Mouse (Mus musculus): Measurements from ENCODE around the gene Iah1. TPM values are rescaled to one million over a fixed set of nuclear protein-coding genes. Genes with fewer than 3 reads are reported as not detected.

Iah1 gene
- polyA plus RNA-seq, 1 experiment from 2014 or later: 26.8 TPM

DNA sequence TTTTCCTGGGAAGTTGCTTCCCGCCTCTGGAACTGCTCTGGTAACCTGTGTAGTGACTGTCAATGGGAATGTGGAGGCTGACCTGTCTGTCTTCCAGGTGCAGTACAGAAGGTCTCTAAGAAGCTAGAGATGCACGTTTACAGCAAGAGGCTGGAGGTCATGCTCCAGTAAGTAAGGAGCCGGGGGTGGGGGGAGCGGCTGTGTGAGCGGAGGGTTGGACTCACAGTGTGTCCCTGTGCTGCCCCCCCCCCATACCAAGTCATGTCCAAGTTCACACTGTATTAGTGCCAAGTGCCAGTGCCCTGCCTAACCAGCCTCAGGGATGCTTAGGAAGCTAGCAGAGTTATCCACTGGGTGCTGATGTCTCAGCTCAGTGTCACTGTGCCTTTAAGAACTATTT lies 4.0 kb upstream of the Iah1 start:
- no peak overlapping the region for H3K4me3 ChIP-seq (ENCODE audit: low read depth, low read length)
- no peak for ATAC-seq (ENCODE audit: low read depth)
- H3K27ac ChIP-seq (ENCODE audit: low read depth, low read length): no peak overlapping the region
- peaks cover 52% of the 10 kb centered on the region for H3K36me3 ChIP-seq (ENCODE audit: control insufficient read depth, insufficient read depth, low read length)
- no peaks in the 10 kb centered on the region for H3K27me3 ChIP-seq (ENCODE audit: control insufficient read depth, insufficient read depth, low read length)
- H3K9me3 ChIP-seq (ENCODE audit: control insufficient read depth, low read length): no peaks in the 10 kb centered on the region
- H3K9ac ChIP-seq (replicated peaks; ENCODE audit: low read depth, low read length): no peak overlapping the region
- H3K4me2 ChIP-seq (ENCODE audit: low read depth, low read length): no peak overlapping the region
- 92% methylated on average over 5 of the region's 5 CpGs for WGBS
- no peaks in the 10 kb centered on the region for H3K4me1 ChIP-seq (ENCODE audit: control insufficient read depth, insufficient read depth, low read length)

DNA sequence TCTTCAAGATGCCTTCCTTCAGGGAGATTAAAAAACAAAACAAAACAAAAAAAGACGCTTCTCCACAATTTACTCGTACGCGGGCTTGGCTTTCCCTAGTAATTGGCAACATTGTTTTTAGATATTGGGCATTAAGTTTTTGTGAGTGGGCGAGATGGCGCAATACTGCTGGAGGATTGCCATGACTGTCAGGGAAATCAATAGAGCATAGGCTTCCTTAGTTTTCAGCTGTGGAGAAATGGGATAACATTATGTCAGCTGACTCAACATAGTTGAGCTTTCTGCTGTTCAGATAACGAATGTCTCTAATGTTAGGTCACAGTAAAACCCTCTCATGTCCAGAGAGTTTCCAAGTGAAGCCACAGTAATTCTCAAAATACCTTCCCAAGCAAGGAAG lies 678 bp downstream of the Iah1 start:
- no peak overlapping the region; the same call in 1 of the 2 replicates for H3K9ac ChIP-seq (replicated peaks; ENCODE audit: low read depth, low read length)
- H3K27ac ChIP-seq (ENCODE audit: low read depth, low read length): no peak overlapping the region
- no peaks in the 10 kb centered on the region for H3K27me3 ChIP-seq (ENCODE audit: control insufficient read depth, insufficient read depth, low read length)
- peak overlapping the region; percentile 63 for H3K4me3 ChIP-seq (ENCODE audit: low read depth, low read length)
- no peaks in the 10 kb centered on the region for H3K9me3 ChIP-seq (ENCODE audit: control insufficient read depth, low read length)
- H3K4me1 ChIP-seq (ENCODE audit: control insufficient read depth, insufficient read depth, low read length): no peaks in the 10 kb centered on the region
- peak overlapping the region; percentile 56 for H3K4me2 ChIP-seq (ENCODE audit: low read depth, low read length)
- 32% methylated on average over 7 of the region's 7 CpGs for WGBS
- no peak for ATAC-seq (ENCODE audit: low read depth)
- H3K36me3 ChIP-seq (ENCODE audit: control insufficient read depth, insufficient read depth, low read length): peaks cover 20% of the 10 kb centered on the region

GRCm38 (mm10) chr12:21318143-21318895 lies 2.1 kb downstream of the Iah1 start:
- Histone ChIP-seq H3K36me3 (ENCODE audit: control insufficient read depth, insufficient read depth, low read length) (peaks cover 8% of the 10 kb centered on the region), H3K4me1 (ENCODE audit: control insufficient read depth, insufficient read depth, low read length) (no peaks in the 10 kb centered on the region), H3K27ac (ENCODE audit: low read depth, low read length) (no peak overlapping the region), H3K9me3 (ENCODE audit: control insufficient read depth, low read length) (no peaks in the 10 kb centered on the region), H3K4me3 (ENCODE audit: low read depth, low read length) (no peak overlapping the region), H3K9ac (replicated peaks; ENCODE audit: low read depth, low read length) (no peak overlapping the region), H3K4me2 (ENCODE audit: low read depth, low read length) (no peak overlapping the region), H3K27me3 (ENCODE audit: control insufficient read depth, insufficient read depth, low read length) (no peaks in the 10 kb centered on the region)
- ATAC-seq (ENCODE audit: low read depth): no peak
- 76% methylated on average over 12 of the region's 12 CpGs for WGBS

DNA sequence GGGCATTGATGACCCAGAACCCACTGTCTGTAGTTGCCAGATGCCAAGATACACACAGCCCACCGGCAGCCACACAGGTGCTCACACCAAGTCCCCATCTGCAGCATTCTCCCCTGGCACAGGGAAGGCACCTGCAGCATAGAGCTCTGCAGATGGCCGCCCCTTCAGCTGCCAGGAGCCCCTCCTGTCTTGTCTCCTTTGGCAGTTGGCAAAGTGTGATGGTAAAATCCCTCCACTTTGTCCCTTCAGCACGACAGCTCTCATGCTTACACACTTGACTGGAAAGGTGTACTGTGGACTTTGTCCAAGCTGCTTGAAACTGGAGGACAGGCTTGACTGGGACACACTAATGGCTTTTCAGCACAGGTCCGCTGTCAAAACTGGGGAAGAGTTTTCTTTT lies 4.1 kb downstream of the Iah1 start:
- H3K27me3 ChIP-seq (ENCODE audit: control insufficient read depth, insufficient read depth, low read length): no peaks in the 10 kb centered on the region
- no peaks in the 10 kb centered on the region for H3K9me3 ChIP-seq (ENCODE audit: control insufficient read depth, low read length)
- H3K27ac ChIP-seq (ENCODE audit: low read depth, low read length): no peak overlapping the region
- H3K4me3 ChIP-seq (ENCODE audit: low read depth, low read length): no peak overlapping the region
- H3K4me1 ChIP-seq (ENCODE audit: control insufficient read depth, insufficient read depth, low read length): no peaks in the 10 kb centered on the region
- WGBS: 87% methylated on average over 4 of the region's 4 CpGs
- ATAC-seq (ENCODE audit: low read depth): no peak
- H3K36me3 ChIP-seq (ENCODE audit: control insufficient read depth, insufficient read depth, low read length): peaks cover 12% of the 10 kb centered on the region; the same call in 1 of the 2 replicates
- no peak overlapping the region for H3K9ac ChIP-seq (replicated peaks; ENCODE audit: low read depth, low read length)
- no peak overlapping the region for H3K4me2 ChIP-seq (ENCODE audit: low read depth, low read length)

GRCm38 (mm10) chr12:21321170-21321569 lies 5.0 kb downstream of the Iah1 start:
- H3K4me3 ChIP-seq (ENCODE audit: low read depth, low read length): no peak overlapping the region
- WGBS: 85% methylated on average over 9 of the region's 9 CpGs
- H3K36me3 ChIP-seq (ENCODE audit: control insufficient read depth, insufficient read depth, low read length): peaks cover 15% of the 10 kb centered on the region
- no peak overlapping the region for H3K27ac ChIP-seq (ENCODE audit: low read depth, low read length)
- ATAC-seq (ENCODE audit: low read depth): no peak
- no peaks in the 10 kb centered on the region for H3K4me1 ChIP-seq (ENCODE audit: control insufficient read depth, insufficient read depth, low read length)
- H3K4me2 ChIP-seq (ENCODE audit: low read depth, low read length): no peak overlapping the region
- H3K9ac ChIP-seq (replicated peaks; ENCODE audit: low read depth, low read length): no peak overlapping the region
- H3K27me3 ChIP-seq (ENCODE audit: control insufficient read depth, insufficient read depth, low read length): no peaks in the 10 kb centered on the region
- no peaks in the 10 kb centered on the region for H3K9me3 ChIP-seq (ENCODE audit: control insufficient read depth, low read length)

DNA sequence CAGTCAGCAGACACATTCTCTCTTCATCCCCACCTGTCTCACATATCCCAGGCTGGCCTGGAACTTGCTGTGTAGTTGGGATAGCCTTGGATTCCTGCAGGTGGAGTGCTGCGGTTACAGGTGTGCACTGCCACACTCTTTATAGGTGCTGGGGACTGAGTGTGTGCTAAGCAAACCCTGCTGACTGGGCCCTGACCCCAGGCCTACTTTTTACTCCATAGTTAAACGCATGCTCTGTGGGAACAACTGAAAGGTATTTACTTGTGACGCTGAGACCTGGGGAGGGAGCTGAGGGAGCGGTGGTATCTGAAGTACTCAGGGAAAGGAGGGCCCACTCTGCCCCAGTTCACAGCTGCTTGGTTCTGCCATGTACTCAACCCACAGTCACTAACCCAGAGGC lies 6.1 kb downstream of the Iah1 start:
- no peaks in the 10 kb centered on the region for H3K27me3 ChIP-seq (ENCODE audit: control insufficient read depth, insufficient read depth, low read length)
- no peak overlapping the region for H3K4me2 ChIP-seq (ENCODE audit: low read depth, low read length)
- no peak for ATAC-seq (ENCODE audit: low read depth)
- no peak overlapping the region for H3K27ac ChIP-seq (ENCODE audit: low read depth, low read length)
- no peaks in the 10 kb centered on the region for H3K4me1 ChIP-seq (ENCODE audit: control insufficient read depth, insufficient read depth, low read length)
- H3K9me3 ChIP-seq (ENCODE audit: control insufficient read depth, low read length): no peaks in the 10 kb centered on the region
- H3K4me3 ChIP-seq (ENCODE audit: low read depth, low read length): no peak overlapping the region
- peaks cover 15% of the 10 kb centered on the region for H3K36me3 ChIP-seq (ENCODE audit: control insufficient read depth, insufficient read depth, low read length)
- WGBS: 90% methylated on average over 4 of the region's 4 CpGs
- no peak overlapping the region for H3K9ac ChIP-seq (replicated peaks; ENCODE audit: low read depth, low read length)

DNA sequence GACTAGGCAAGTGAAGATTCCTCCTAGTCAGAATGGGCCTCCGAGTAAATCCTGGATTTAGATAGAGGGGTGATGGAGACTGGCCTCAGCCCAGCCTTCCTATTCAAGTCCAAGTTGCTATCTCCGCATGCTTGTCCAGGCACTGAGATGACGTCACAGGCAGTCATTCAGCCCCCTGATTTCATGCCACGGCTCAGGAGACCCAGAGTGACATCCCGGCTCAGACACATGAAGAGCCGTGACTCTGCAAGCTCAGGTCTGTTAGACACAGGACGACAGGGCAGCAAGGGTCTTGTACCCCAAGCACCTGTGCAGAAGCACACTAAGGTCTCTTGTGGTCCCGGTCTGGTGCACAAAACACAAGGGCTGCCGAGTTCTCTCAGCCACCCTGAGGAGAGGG lies 6.7 kb downstream of the Iah1 start:
- no peak for ATAC-seq (ENCODE audit: low read depth)
- H3K4me2 ChIP-seq (ENCODE audit: low read depth, low read length): no peak overlapping the region
- no peaks in the 10 kb centered on the region for H3K27me3 ChIP-seq (ENCODE audit: control insufficient read depth, insufficient read depth, low read length)
- no peaks in the 10 kb centered on the region for H3K9me3 ChIP-seq (ENCODE audit: control insufficient read depth, low read length)
- H3K4me3 ChIP-seq (ENCODE audit: low read depth, low read length): no peak overlapping the region
- H3K4me1 ChIP-seq (ENCODE audit: control insufficient read depth, insufficient read depth, low read length): no peaks in the 10 kb centered on the region
- 83% methylated on average over 9 of the region's 9 CpGs for WGBS
- no peak overlapping the region for H3K9ac ChIP-seq (replicated peaks; ENCODE audit: low read depth, low read length)
- H3K36me3 ChIP-seq (ENCODE audit: control insufficient read depth, insufficient read depth, low read length): peaks cover 20% of the 10 kb centered on the region
- H3K27ac ChIP-seq (ENCODE audit: low read depth, low read length): no peak overlapping the region

GRCm38 (mm10) chr12:21324101-21324500 lies 7.9 kb downstream of the Iah1 start:
- Histone ChIP-seq H3K9ac (replicated peaks; ENCODE audit: low read depth, low read length) (no peak overlapping the region), H3K36me3 (ENCODE audit: control insufficient read depth, insufficient read depth, low read length) (peaks cover 24% of the 10 kb centered on the region), H3K4me3 (ENCODE audit: low read depth, low read length) (no peak overlapping the region), H3K27ac (ENCODE audit: low read depth, low read length) (no peak overlapping the region), H3K9me3 (ENCODE audit: control insufficient read depth, low read length) (no peaks in the 10 kb centered on the region), H3K4me1 (ENCODE audit: control insufficient read depth, insufficient read depth, low read length) (no peaks in the 10 kb centered on the region), H3K27me3 (ENCODE audit: control insufficient read depth, insufficient read depth, low read length) (no peaks in the 10 kb centered on the region), H3K4me2 (ENCODE audit: low read depth, low read length) (no peak overlapping the region)
- ATAC-seq (ENCODE audit: low read depth): no peak
- WGBS: 33% methylated on average over 5 of the region's 5 CpGs

- H3K27me3 ChIP-seq (ENCODE audit: control insufficient read depth, insufficient read depth, low read length): no peaks in the 10 kb centered on the region
- no peak overlapping the region for H3K4me3 ChIP-seq (ENCODE audit: low read depth, low read length)
- ATAC-seq (ENCODE audit: low read depth): no peak
- no peak overlapping the region for H3K9ac ChIP-seq (replicated peaks; ENCODE audit: low read depth, low read length)
- WGBS: 87% methylated on average over 8 of the region's 8 CpGs
- no peaks in the 10 kb centered on the region for H3K4me1 ChIP-seq (ENCODE audit: control insufficient read depth, insufficient read depth, low read length)
- H3K27ac ChIP-seq (ENCODE audit: low read depth, low read length): no peak overlapping the region
- H3K36me3 ChIP-seq (ENCODE audit: control insufficient read depth, insufficient read depth, low read length): peaks cover 33% of the 10 kb centered on the region
- no peaks in the 10 kb centered on the region for H3K9me3 ChIP-seq (ENCODE audit: control insufficient read depth, low read length)
- H3K4me2 ChIP-seq (ENCODE audit: low read depth, low read length): no peak overlapping the region
These were observed 9.1 kb downstream of the Iah1 start for GRCm38 (mm10) chr12:21325266-21325665.
